Mouse (Mus musculus) thymus, adult 2 months (tissue): ENCODE measurements at regions not wholly inside any gene's neighbourhood (a gene's known extent, or its start where the extent isn't known, plus 50 kb on each side); places are given as distances from the start of the nearest gene placed in this dataset.

ENCODE experiments used
- CTCF ChIP-seq: fragments of 200-500 bp; IDR thresholded peaks from 2 replicates; pipeline ENCODE4 v1.5.1; 2012; ENCODE audit warnings: mild to moderate bottlenecking, control low read depth, low read length, moderate library complexity, borderline replicate concordance; ENCODE audit not compliant: control insufficient read depth, poor library complexity, insufficient read depth; ENCODE audit errors: extremely low read depth
- POLR2A ChIP-seq: fragments of 200-500 bp; IDR thresholded peaks from 2 replicates; pipeline ENCODE4 v1.6.1; 2012; ENCODE audit warnings: mild to moderate bottlenecking, low read length, control low read depth, moderate library complexity; ENCODE audit not compliant: control insufficient read depth, poor library complexity, insufficient read depth; ENCODE audit errors: extremely low read depth

DNA sequence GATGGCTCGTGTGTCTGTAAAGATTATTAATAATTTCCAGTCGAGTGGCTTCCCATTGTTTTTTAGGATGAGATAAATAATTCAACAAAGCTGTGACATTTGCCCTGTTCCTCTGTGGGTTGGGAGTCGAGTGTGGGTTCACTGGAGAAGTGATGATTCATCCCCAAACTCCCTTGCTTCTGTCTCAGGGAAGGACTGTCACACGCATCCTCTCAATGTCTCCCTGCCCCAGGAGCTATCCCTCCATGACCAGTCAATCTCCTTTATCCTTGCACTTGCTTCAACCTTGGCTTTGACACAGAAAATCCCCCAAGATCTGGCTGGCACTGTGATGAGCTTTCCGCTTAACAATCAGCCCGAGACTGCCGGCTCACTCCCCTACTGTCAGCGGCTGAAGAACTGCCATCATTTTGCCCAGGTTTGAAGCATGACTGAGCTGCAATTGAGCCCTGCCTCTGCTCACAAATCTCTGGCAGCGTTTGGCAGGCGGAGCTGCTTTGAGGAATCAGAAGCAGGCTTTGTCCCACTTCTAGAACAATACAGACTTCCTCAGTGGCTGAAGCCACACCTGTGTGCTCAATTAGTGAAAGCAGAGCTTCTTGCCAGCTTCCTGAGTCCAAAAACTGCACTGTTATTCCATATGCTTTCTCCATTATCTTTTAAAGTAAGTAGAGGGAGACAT, 293.6 kb upstream of the Tgfbr2 start:
- TF ChIP-seq POLR2A (no peak), CTCF (no peak)
